Mouse (Mus musculus) heart, postnatal 0 days (tissue): ENCODE results near the gene Tchh.

Experiments
- CTCF ChIP-seq: IDR thresholded peaks from 2 replicates; pipeline ENCODE4 v1.5.1; 2016; ENCODE audit warnings: antibody characterized with exemption, control low read depth, low read depth
- EP300 ChIP-seq: IDR thresholded peaks from 2 replicates; pipeline ENCODE4 v1.6.1; 2016; ENCODE audit warnings: antibody characterized with exemption, low read depth

DNA sequence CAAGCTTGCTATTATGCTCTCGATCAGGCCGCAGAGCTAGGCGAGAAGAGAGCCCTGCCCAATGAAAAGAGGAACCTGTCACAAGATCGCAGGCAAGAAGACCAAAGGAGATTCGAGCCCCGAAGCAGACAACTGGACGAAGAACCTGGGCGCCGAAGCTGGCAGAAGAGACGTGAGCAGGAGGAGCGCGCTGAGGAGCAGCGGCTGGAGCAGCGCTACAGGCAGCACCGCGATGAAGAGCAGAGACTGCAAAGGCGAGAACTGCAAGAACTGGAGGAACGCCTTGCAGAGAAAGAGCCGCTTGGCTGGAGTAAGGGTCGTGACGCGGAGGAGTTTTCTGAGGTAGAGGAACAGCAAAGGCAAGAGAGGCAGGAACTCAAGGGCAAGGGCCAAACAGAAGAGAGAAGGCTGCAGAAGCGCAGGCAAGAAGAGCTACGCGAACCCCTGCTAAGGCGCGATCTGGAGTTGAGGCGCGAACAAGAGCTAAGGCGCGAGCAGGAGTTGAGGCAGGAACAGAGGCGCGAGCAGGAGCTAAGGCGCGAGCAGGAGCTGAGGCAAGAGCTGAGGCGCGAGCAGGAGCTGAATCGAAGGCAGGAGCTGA is 1.5 kb downstream of the Tchh start:
- TF ChIP-seq CTCF (no peak), EP300 (no peak)
